Mouse (Mus musculus): ENCODE measurements around the gene Sec14l4. TPM values are rescaled to one million over a fixed set of nuclear protein-coding genes. Genes with fewer than 3 reads are reported as not detected.

The Sec14l4 gene
- total RNA-seq, 2 experiments from 2014 or later: not detected

DNA sequence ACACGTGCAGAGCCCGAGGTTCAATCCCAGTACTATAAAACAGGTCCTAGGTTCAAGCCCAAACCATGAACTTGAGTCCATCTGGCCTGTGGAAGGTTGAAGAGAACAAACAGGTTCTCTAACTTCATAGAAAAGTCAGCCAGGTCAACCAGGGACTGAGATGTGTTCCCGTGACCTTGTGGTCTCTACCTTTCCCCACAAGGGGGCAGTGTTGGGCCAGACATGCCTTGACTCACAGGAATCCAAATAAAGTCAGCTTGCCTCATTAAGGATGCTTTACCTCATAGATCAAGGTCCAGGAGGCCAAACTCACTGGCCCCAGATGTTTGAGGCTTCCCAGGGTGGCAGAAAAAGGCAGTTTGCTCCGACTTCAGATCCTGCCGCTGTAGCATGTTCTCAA is 22.3 kb downstream of the Sec14l4 start:
- intact Hi-C loops (cut with DNase I): loop anchor here (1.0 kb wide), 1 partner anchor 27 kb away; no protein-coding TSS in a partner anchor

DNA sequence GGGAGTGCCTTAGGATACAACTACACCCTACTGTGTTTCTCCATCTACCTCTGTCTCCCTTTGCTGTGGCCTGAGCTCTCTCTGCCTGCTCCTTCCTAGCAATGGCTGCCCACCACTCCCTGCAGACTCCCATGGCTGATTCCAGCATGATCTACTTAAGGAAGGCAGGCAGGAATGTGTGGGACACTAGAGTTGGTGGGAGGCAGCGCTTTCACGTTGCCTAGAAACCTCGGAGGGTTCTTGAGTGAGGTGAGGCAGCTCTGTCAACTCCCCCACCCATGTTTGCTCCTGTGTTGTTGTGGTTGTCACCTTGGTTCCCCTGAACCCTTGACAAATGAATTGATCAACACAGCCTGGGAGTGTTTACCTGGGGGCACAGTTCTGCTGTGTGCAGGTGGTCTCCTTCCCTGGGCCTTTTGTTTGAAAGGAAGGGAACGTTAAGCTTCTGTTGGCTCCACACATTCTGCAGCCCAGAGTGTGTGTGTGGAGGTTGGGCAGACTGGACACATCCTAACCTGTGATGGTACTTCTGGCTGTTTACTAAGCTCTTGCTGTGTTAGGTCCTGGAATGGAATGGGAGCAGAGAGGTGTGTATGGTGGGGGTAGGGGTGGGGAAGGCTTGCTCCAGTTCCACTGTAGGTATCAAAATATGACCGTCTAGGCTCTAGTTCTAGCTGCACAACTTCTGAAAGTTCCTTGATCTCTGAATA is 29.8 kb downstream of the Sec14l4 start:
- peak; percentile 18 to 29 for DNase-seq (ENCODE audit: extremely low spot score in 1 of 2, low spot score in 2 of 2)
- TF ChIP-seq CTCF (IDR thresholded peaks at IDR 0.05): no peak
- intact Hi-C loops (cut with DNase I): no loop called here

More for the DNA sequence above, 22.3 kb downstream of the Sec14l4 start:
- H3K4me3 ChIP-seq: no peak overlapping the region
- peak; percentile 64 to 78 for DNase-seq (ENCODE audit: extremely low spot score in 1 of 2, low spot score in 2 of 2)
- peak; percentile 88 for TF ChIP-seq CTCF (IDR thresholded peaks at IDR 0.05)
- H3K27ac ChIP-seq: no peak overlapping the region

GRCm38 (mm10) chr11:4062523-4062922 is 31.3 kb downstream of the Sec14l4 start:
- Histone ChIP-seq H3K27ac (no peak overlapping the region), H3K4me3 (no peak overlapping the region)
- TF ChIP-seq CTCF (IDR thresholded peaks at IDR 0.05): no peak
- no peak for DNase-seq (ENCODE audit: extremely low spot score in 1 of 2, low spot score in 2 of 2)
- intact Hi-C loops (cut with DNase I): no loop called here

More for the DNA sequence above, 29.8 kb downstream of the Sec14l4 start:
- Histone ChIP-seq H3K27ac (no peak overlapping the region), H3K4me3 (no peak overlapping the region)

DNA sequence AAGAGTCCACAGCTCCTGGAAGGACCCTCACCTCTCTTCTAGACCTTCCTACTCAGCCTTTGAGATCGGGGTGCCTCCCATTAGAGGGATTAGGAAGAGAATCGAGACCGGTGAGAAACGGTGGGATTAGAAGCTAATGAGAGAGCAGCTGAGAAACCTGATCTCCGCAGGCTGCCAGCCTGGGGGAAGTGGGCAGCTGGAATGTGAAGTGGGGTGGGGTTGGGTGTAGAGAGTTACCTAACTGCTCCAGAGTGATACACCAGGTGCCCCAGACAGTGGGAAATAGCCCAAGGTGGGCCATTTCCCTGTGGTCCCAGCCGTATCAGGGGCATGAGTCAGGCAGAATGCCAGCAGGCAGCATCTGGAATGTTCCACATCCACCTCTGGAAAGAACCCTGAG is 31.7 kb downstream of the Sec14l4 start:
- TF ChIP-seq CTCF (IDR thresholded peaks at IDR 0.05): no peak
- H3K27ac ChIP-seq: no peak overlapping the region
- DNase-seq (ENCODE audit: extremely low spot score in 1 of 2, low spot score in 2 of 2): no peak
- H3K4me3 ChIP-seq: no peak overlapping the region
- intact Hi-C loops (cut with DNase I): no loop called here

GRCm38 (mm10) chr11:4064627-4065122 is 33.4 kb downstream of the Sec14l4 start, which contains the start of gene Sec14l3:
TSS of gene Sec14l3 (plus strand) at chr11:4064841.
- intact Hi-C loops (cut with DNase I): no loop called here
- TF ChIP-seq CTCF (IDR thresholded peaks at IDR 0.05): no peak
- no peak for DNase-seq (ENCODE audit: extremely low spot score in 1 of 2, low spot score in 2 of 2)
- Histone ChIP-seq H3K27ac (no peak within 1 kb of the TSS), H3K4me3 (no peak within 1 kb of the TSS)

GRCm38 (mm10) chr11:4069664-4070063 is 38.4 kb downstream of the Sec14l4 start:
- intact Hi-C loops (cut with DNase I): no loop called here
- TF ChIP-seq CTCF (IDR thresholded peaks at IDR 0.05): no peak

DNA sequence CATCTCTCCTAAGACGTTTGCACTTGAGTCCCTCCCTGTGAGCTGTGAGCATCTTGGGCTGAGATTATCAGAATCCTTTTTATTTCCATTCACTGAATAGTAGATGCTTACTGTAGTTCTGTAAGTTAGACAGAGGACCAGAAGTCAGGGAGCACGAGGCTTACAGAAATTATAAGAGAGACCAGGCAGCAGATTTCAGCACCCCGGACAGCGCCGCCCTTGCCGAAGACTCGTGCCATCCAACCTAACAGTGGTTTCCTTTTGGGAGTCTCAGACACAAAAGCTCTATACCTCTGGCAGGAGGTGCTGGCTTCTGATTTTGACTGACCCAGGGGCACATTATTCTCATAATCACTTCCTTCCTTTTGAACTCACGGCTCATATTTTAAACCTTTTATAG is 45.4 kb downstream of the Sec14l4 start:
- no peak overlapping the region for H3K4me3 ChIP-seq
- DNase-seq (ENCODE audit: extremely low spot score in 1 of 2, low spot score in 2 of 2): no peak
- intact Hi-C loops (cut with DNase I): no loop called here
- no peak for TF ChIP-seq CTCF (IDR thresholded peaks at IDR 0.05)
- H3K27ac ChIP-seq: no peak overlapping the region

More at GRCm38 (mm10) chr11:4069664-4070063, 38.4 kb downstream of the Sec14l4 start:
- Histone ChIP-seq H3K4me3 (no peak overlapping the region), H3K27ac (no peak overlapping the region)
- no peak for DNase-seq (ENCODE audit: extremely low spot score in 1 of 2, low spot score in 2 of 2)

DNA sequence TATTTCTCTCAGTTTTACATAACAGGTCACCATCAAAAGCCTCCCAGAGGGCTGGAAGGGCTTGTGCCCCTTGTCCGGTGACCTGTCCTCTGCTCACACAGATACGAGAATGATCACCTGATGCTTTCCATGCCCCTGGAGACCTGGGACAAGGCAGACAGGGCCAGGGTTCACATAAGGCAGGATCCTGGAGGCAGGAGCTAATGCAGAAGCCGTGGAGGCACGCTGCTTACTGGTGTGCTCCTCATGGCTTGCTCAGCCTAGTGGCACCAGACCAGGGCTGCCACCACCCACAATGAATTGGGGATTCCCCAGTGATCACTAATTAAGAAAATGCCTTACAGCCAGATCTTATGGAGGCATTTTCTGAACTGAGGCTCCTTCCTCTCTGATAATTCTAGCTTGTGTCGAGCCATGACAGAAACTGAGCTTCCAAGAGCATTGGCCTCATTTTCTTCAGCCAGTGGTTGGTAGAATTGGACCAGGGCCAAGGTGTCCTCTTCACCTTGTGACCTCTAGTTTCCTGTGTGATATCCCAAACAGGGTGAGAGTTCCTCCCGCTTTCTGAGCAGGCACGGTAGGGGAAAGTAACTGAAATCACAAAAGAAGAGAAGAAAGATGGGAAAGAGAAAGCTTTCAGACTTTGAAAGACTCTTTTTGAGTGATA is 47.1 kb downstream of the Sec14l4 start:
- no peak for DNase-seq (ENCODE audit: extremely low spot score in 1 of 2, low spot score in 2 of 2)
- intact Hi-C loops (cut with DNase I): no loop called here

GRCm38 (mm10) chr11:4080219-4080618 is 49.0 kb downstream of the Sec14l4 start:
- peak; percentile 66 to 80 for DNase-seq (ENCODE audit: extremely low spot score in 1 of 2, low spot score in 2 of 2)
- Histone ChIP-seq H3K4me3 (no peak overlapping the region), H3K27ac (no peak overlapping the region)
- TF ChIP-seq CTCF (IDR thresholded peaks at IDR 0.05): peak; percentile 95
- intact Hi-C loops (cut with DNase I): loop anchor here (1.0 to 5.0 kb wide), 2 partner anchors 27 to 38 kb away; no protein-coding TSS in a partner anchor

More for the DNA sequence above, 47.1 kb downstream of the Sec14l4 start:
- Histone ChIP-seq H3K27ac (no peak overlapping the region), H3K4me3 (no peak overlapping the region)
- TF ChIP-seq CTCF (IDR thresholded peaks at IDR 0.05): no peak

DNA sequence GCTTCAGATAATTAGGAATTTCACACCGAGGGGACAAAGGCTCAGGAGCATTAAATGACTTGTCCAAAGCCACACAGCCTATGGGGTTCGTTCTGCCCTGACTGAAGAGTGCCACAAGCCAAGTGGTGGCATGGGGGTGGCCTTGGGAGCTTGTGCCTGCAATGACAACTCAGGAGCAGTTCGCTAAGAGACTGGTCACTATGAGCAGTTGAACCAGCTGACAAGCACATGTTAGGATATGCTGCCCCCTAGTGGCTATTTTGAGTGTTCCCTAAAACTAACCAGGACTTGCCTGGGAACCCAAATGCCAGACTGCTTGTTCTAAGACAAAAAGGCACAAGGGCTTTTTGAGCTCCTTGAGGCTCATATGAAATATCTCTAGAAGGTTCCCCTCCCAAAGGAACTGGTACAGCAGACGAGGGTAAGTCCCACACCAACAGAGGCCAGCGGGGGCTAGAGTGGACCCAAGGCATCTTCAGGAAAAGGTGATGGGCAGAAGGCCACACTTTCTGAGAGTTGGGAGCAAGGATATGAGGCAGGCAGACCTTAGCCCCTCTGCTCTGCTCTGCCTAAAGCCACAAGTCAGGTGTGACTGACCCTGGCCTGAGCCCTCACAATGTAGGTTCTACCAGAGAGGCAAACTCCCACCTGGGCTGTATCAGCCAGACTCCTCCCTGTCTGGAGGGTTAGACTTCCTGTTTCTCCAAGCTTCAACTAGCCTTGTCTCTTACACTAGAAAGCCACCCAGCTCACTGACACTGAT is 52.2 kb downstream of the Sec14l4 start:
- DNase-seq (ENCODE audit: extremely low spot score in 1 of 2, low spot score in 2 of 2): peak; percentile 62 to 67
- intact Hi-C loops (cut with DNase I): loop anchor here (1.0 to 5.0 kb wide), 2 partner anchors 41 to 82 kb away; no protein-coding TSS in a partner anchor
- no peak overlapping the region for H3K4me3 ChIP-seq
- no peak overlapping the region for H3K27ac ChIP-seq
- TF ChIP-seq CTCF (IDR thresholded peaks at IDR 0.05): peak; percentile 90

DNA sequence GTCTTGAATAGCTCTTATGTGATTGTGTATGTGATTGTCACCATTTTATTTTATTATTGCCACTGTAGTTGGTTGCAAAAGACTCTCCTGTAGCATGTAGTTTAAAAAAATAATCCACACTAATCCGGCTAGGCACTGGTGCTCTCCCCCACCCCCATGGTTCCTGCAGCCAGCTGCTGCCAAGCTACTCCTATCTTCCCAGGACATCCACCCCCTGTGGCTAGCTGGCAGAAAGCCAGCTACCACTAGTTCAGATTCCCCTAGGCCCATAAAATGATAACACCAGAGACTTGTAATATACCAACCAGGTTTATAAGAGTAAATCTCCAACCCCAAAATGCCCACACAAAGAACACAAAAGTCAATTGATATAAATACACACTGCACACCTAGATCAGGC is 55.0 kb downstream of the Sec14l4 start:
- Histone ChIP-seq H3K27ac (no peak overlapping the region), H3K4me3 (no peak overlapping the region)
- no peak for DNase-seq (ENCODE audit: extremely low spot score in 1 of 2, low spot score in 2 of 2)
- intact Hi-C loops (cut with DNase I): no loop called here
- TF ChIP-seq CTCF (IDR thresholded peaks at IDR 0.05): no peak
